Mouse (Mus musculus) stomach, postnatal 0 days (tissue): ENCODE measurements at regions not wholly inside any gene's neighbourhood (a gene's known extent, or its start where the extent isn't known, plus 50 kb on each side); places are given as distances from the start of the nearest gene placed in this dataset.

ENCODE experiments used
- CTCF ChIP-seq: IDR thresholded peaks from 2 replicates; pipeline ENCODE4 v1.5.1; 2016; ENCODE audit warnings: antibody characterized with exemption, low read depth, mild to moderate bottlenecking, moderate library complexity
- EP300 ChIP-seq: optimal IDR thresholded peaks from 2 replicates; pipeline ENCODE3; 2016; ENCODE audit warnings: antibody characterized with exemption

- TF ChIP-seq EP300 = no peak
- no peak for TF ChIP-seq CTCF
These were observed 133.7 kb upstream of the Crbn start for GRCm38 (mm10) chr6:106933584-106933983.
